Mouse (Mus musculus) hindbrain, embryonic 11.5 days (tissue): ENCODE measurements around the gene Gm5624. TPM values are rescaled to one million over a fixed set of nuclear protein-coding genes. Genes with fewer than 3 reads are reported as not detected.
"Not testable (repeated sequence)": the region's sequence is repeated elsewhere in the genome, so short reads cannot be mapped to it uniquely, and the experiment has no call there.

Source experiments
- ATAC-seq: fragments of 200-750 bp; cut with Nextera tagmentation; 2 replicates; pipeline ENCODE4 v1.8.0; 2017; ENCODE audit warnings: mild to moderate bottlenecking, moderate TSS enrichment, moderate library complexity; ENCODE audit not compliant: low FRiP score
- DNase-seq: peaks from one replicate; pipeline ENCODE4 v3.0.0-alpha.2; 2015; ENCODE audit warnings: low spot score
- H3K27ac ChIP-seq: fragments of 300-500 bp; sonication (generic); 2 replicates; pipeline ENCODE4 v1.5.1; 2014; ENCODE audit warnings: mild to moderate bottlenecking, low read depth, low read length
- H3K27me3 ChIP-seq: fragments of 300-500 bp; sonication (generic); 2 replicates; pipeline ENCODE4 v1.6.1; 2014; ENCODE audit warnings: mild to moderate bottlenecking, low read length, moderate library complexity, mixed read lengths; ENCODE audit not compliant: control insufficient read depth, insufficient read depth
- H3K36me3 ChIP-seq: fragments of 300-500 bp; sonication (generic); 2 replicates; pipeline ENCODE4 v1.6.1; 2014; ENCODE audit warnings: mild to moderate bottlenecking, low read length, moderate library complexity, mixed read lengths; ENCODE audit not compliant: control insufficient read depth, insufficient read depth
- H3K4me1 ChIP-seq: fragments of 300-500 bp; sonication (generic); replicated peaks from 2 replicates; pipeline ENCODE4 v1.6.1; 2014; ENCODE audit warnings: low read length, mixed read lengths; ENCODE audit not compliant: control insufficient read depth, insufficient read depth
- H3K4me2 ChIP-seq: fragments of 300-500 bp; sonication (generic); replicated peaks from 2 replicates; pipeline ENCODE4 v1.6.1; 2014; ENCODE audit warnings: mild to moderate bottlenecking, low read depth, low read length
- H3K4me3 ChIP-seq: fragments of 300-500 bp; sonication (generic); 2 replicates; pipeline ENCODE4 v1.5.1; 2014; ENCODE audit warnings: low read depth, low read length
- H3K9ac ChIP-seq: fragments of 300-500 bp; sonication (generic); 2 replicates; pipeline ENCODE4 v1.6.1; 2014; ENCODE audit warnings: low read depth, low read length
- H3K9me3 ChIP-seq: fragments of 300-500 bp; sonication (generic); 2 replicates; pipeline ENCODE4 v1.6.1; 2016; ENCODE audit warnings: low read length; ENCODE audit not compliant: control insufficient read depth
- WGBS: fragments of 180-500 bp; shearing (Covaris S2); extraction: QIAGEN DNeasy Blood & Tissue Kit; methylation state at CpG from one replicate; pipeline ENCODE4 v1.1.7; 2014; 5-methylcytosine and 5-hydroxymethylcytosine counted together
- polyA plus RNA-seq: library from polyadenylated mRNA; unstranded; fragments of >200 nt; fragmentation: Nextera tagmentation; extraction: Ambion mirVana; gene quantifications from 2 replicates; pipeline ENCODE4 v1.2.1, GENCODE M21; 2014

The Gm5624 gene
- polyA plus RNA-seq, result not detected in 2 replicates

DNA sequence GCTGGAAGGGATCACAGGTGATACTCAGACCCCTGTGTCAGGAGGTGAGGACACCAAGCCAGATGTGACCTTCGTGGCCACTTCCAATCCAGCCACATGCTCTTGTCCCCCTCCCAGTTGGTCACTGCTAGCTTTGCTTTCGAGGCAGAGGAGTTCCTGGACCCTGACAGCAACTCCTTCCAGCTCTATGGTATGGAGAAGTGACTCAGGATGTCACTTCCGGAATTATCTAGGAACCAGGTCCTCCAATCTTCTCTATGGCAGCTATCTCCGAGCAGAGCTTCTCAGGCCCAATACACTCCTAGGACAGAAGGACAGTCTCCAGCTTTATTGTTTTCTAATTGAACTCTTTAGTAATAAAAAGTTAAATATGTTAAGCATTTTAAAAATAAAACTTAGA, at the start of gene Gm5624:
Gene Gm5624 (minus strand): TSS at position 202 of the 400 bp plus-strand sequence.
- H3K4me3 ChIP-seq, DNase-seq, H3K36me3 ChIP-seq, H3K27me3 ChIP-seq, H3K27ac ChIP-seq, H3K4me1 ChIP-seq, ATAC-seq, H3K4me2 ChIP-seq, H3K9ac ChIP-seq, H3K9me3 ChIP-seq: not testable (repeated sequence)
- WGBS, result 87% methylated on average over 4 of the region's 4 CpGs

DNA sequence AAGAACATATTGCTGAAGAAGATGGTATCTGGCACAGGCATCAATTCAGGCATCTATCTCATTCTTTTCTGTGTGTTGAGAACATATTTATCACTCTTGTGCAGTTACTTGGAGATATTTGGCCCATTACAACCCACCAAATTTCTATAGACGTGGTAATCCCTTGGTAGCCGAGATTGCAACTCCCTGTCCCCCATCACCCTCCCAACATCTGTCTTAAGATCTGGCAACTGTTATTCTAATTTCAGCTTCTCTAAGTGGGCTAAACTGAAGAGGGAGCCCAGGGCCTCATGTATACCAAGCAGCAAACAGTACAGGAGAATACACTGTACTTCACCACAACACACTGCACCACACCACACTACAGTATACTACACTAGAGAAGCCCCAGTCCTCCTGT, 36.0 kb downstream of the Gm5624 start:
- H3K4me3 ChIP-seq, DNase-seq, H3K9me3 ChIP-seq, H3K4me1 ChIP-seq, H3K9ac ChIP-seq, H3K4me2 ChIP-seq, ATAC-seq, H3K27me3 ChIP-seq, H3K36me3 ChIP-seq, H3K27ac ChIP-seq: not testable (repeated sequence)
- WGBS, result 82% methylated on average over 2 of the region's 2 CpGs

DNA sequence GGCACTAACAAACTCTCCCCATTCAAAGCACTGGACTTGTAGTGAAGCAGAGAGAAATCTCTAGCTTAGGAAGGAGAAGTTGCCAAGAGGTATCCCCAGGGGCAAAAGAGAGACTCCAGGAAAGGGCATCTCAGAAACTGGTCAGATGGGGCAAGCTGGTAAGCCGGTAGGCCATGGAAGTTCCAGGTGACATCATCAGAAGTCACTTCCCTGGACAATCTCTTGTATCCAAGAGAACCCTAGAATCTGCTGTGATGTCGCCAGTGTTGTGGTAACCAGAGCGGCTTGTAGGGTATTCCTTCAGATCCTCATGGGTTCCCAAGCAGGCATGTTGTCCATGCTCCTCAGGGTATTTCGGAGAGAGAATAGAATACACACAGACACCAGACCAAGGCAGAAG, 44.9 kb downstream of the Gm5624 start, which contains the start of gene Gm8247:
Gene Gm8247 (plus strand): TSS at position 301 of the 400 bp plus-strand sequence.
- not testable (repeated sequence) for ATAC-seq, DNase-seq, H3K4me2 ChIP-seq, H3K27me3 ChIP-seq, H3K9ac ChIP-seq, H3K9me3 ChIP-seq, H3K36me3 ChIP-seq, H3K27ac ChIP-seq, H3K4me1 ChIP-seq, H3K4me3 ChIP-seq
- 90% methylated on average over 4 of the region's 4 CpGs for WGBS

DNA sequence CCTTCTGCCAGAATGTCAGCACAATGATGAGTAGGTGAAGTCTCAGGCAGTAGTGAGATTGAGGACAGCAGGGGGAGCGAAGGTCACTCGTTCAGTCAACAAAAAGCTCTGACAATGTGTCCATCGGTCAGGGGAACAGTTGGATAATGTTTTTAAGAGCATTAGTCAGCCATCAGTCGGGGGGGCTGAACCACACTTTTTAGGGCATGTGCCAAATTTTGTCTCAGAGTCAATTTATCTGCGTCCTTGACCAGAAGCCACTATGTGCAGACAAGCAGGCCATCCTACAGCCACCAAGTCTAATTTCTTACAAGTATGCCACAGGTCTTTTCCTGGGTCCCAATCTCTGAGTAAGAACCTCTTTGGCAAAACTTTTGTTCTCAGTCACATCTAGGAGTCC, 79.8 kb downstream of the Gm5624 start:
- H3K4me1 ChIP-seq, ATAC-seq, H3K27me3 ChIP-seq, DNase-seq, H3K9ac ChIP-seq, H3K4me3 ChIP-seq, H3K4me2 ChIP-seq, H3K27ac ChIP-seq, H3K36me3 ChIP-seq, H3K9me3 ChIP-seq: not testable (repeated sequence)
- WGBS, result 90% methylated on average over 3 of the region's 5 CpGs

DNA sequence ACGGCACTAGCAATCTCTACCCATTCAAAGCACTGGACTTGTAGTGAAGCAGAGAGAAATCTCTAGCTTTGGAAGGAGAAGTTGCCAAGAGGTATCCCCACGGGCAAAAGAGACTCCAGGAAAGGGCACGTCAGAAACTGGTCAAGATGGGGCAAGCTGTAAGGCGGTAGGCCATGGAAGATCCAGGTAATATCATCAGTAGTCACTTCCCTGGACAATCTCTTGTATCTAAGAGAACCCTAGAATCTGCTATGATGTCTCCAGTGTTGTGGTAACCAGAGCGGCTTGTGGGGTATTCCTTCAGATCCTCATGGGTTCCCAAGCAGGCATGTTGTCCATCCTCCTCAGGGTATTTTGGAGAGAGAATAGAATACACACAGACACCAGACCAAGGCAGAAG, 109.8 kb downstream of the Gm5624 start, which contains the start of gene Gm17093:
Gene Gm17093 (plus strand): TSS at position 301 of the 400 bp plus-strand sequence.
- ATAC-seq, H3K36me3 ChIP-seq, H3K4me2 ChIP-seq, H3K4me3 ChIP-seq, H3K9ac ChIP-seq, H3K9me3 ChIP-seq, H3K27ac ChIP-seq, H3K27me3 ChIP-seq, H3K4me1 ChIP-seq, DNase-seq: not testable (repeated sequence)
- 89% methylated on average over 5 of the region's 5 CpGs for WGBS

Other genes with a start within 250 kb of the Gm5624 start
- not detected in 2 replicates for gene Gm3371, start 217.2 kb downstream of the Gm5624 start, polyA plus RNA-seq
- gene Gm8232, start 194.3 kb downstream of the Gm5624 start, polyA plus RNA-seq, result not detected in 2 replicates
- gene BC061237, start 135.5 kb downstream of the Gm5624 start, polyA plus RNA-seq, result 0.27 and 0.45 TPM in 2 replicates
- not detected in 2 replicates for gene Gm17093, start 109.7 kb downstream of the Gm5624 start, polyA plus RNA-seq
- 0.14 TPM in 1 of 2 replicates, not detected in the other for gene Gm8247, start 44.8 kb downstream of the Gm5624 start, polyA plus RNA-seq
- gene Gm8257, start 78.5 kb upstream of the Gm5624 start, polyA plus RNA-seq, result not detected in 2 replicates
- not detected in 2 replicates for gene Gm8267, start 122.4 kb upstream of the Gm5624 start, polyA plus RNA-seq
- gene Ptgdr, start 231.4 kb upstream of the Gm5624 start, polyA plus RNA-seq, result not detected in 2 replicates